Mouse (Mus musculus) heart, postnatal 0 days (tissue): Measurements from ENCODE around the gene Camk2d.

Experiments used
- CTCF ChIP-seq: IDR thresholded peaks from 2 replicates; pipeline ENCODE4 v1.5.1; 2016; ENCODE audit warnings: antibody characterized with exemption, control low read depth, low read depth
- EP300 ChIP-seq: IDR thresholded peaks from 2 replicates; pipeline ENCODE4 v1.6.1; 2016; ENCODE audit warnings: antibody characterized with exemption, low read depth

- TF ChIP-seq CTCF: no peak
- TF ChIP-seq EP300: no peak
Observed at GRCm38 (mm10) chr3:126597596-126598328, 1.7 kb downstream of the Camk2d start.
